Mouse (Mus musculus): Measurements from ENCODE around the gene Samd14. TPM values are rescaled to one million over a fixed set of nuclear protein-coding genes. Genes with fewer than 3 reads are reported as not detected.

Samd14 gene
- polyA plus RNA-seq, 1 experiment, result 3.2 TPM

GRCm38 (mm10) chr11:94972887-94973286, 36.8 kb upstream of the Samd14 start:
- no peak overlapping the region for H3K4me3 ChIP-seq (ENCODE audit: insufficient read depth, low read depth, low read length)
- no peaks in the 10 kb centered on the region for H3K4me1 ChIP-seq (ENCODE audit: control insufficient read depth, insufficient read depth, low read length)
- TF ChIP-seq CTCF (conservative IDR thresholded peaks at IDR 0.05; ENCODE audit: insufficient read depth, insufficient read length, low read depth, low read length) (no peak), POLR2A (IDR thresholded peaks at IDR 0.05; ENCODE audit: low read depth, low read length) (no peak)
- no peaks in the 10 kb centered on the region for H3K36me3 ChIP-seq (ENCODE audit: control insufficient read depth, insufficient read depth, low read length)
- WGBS, result 83% methylated on average over 5 of the region's 5 CpGs
- H3K27ac ChIP-seq (ENCODE audit: insufficient read depth, low read depth, low read length), result no peak overlapping the region
- no peak for DNase-seq
- H3K27me3 ChIP-seq (replicated peaks; ENCODE audit: control insufficient read depth, insufficient read depth, low read length), result no peaks in the 10 kb centered on the region

GRCm38 (mm10) chr11:94973313-94973712, 36.4 kb upstream of the Samd14 start:
- Histone ChIP-seq H3K27me3 (replicated peaks; ENCODE audit: control insufficient read depth, insufficient read depth, low read length) (no peaks in the 10 kb centered on the region), H3K27ac (ENCODE audit: insufficient read depth, low read depth, low read length) (no peak overlapping the region), H3K36me3 (ENCODE audit: control insufficient read depth, insufficient read depth, low read length) (no peaks in the 10 kb centered on the region), H3K4me1 (ENCODE audit: control insufficient read depth, insufficient read depth, low read length) (no peaks in the 10 kb centered on the region), H3K4me3 (ENCODE audit: insufficient read depth, low read depth, low read length) (no peak overlapping the region)
- 72% methylated on average over 4 of the region's 4 CpGs for WGBS
- TF ChIP-seq CTCF (conservative IDR thresholded peaks at IDR 0.05; ENCODE audit: insufficient read depth, insufficient read length, low read depth, low read length), result no peak
- TF ChIP-seq POLR2A (IDR thresholded peaks at IDR 0.05; ENCODE audit: low read depth, low read length), result no peak
- DNase-seq, result no peak

- Histone ChIP-seq H3K4me1 (ENCODE audit: control insufficient read depth, insufficient read depth, low read length) (no peaks in the 10 kb centered on the region), H3K36me3 (ENCODE audit: control insufficient read depth, insufficient read depth, low read length) (no peaks in the 10 kb centered on the region), H3K27ac (ENCODE audit: insufficient read depth, low read depth, low read length) (no peak overlapping the region), H3K27me3 (replicated peaks; ENCODE audit: control insufficient read depth, insufficient read depth, low read length) (no peaks in the 10 kb centered on the region), H3K4me3 (ENCODE audit: insufficient read depth, low read depth, low read length) (no peak overlapping the region)
- DNase-seq, result no peak
- 41% methylated on average over 2 of the region's 2 CpGs for WGBS
- no peak for TF ChIP-seq CTCF (conservative IDR thresholded peaks at IDR 0.05; ENCODE audit: insufficient read depth, insufficient read length, low read depth, low read length)
- TF ChIP-seq POLR2A (IDR thresholded peaks at IDR 0.05; ENCODE audit: low read depth, low read length), result no peak
These were observed 34.7 kb upstream of the Samd14 start for GRCm38 (mm10) chr11:94974951-94975350.

GRCm38 (mm10) chr11:94976199-94976598, 33.5 kb upstream of the Samd14 start, which contains the start of gene Sgca:
Gene Sgca, minus strand, starts transcription at chr11:94976327.
- 80% methylated on average over 5 of the region's 5 CpGs for WGBS
- no peaks in the 10 kb centered on the region for H3K4me1 ChIP-seq (ENCODE audit: control insufficient read depth, insufficient read depth, low read length)

GRCm38 (mm10) chr11:94978178-94978915, 31.3 kb upstream of the Samd14 start:
- no peaks in the 10 kb centered on the region for H3K27me3 ChIP-seq (replicated peaks; ENCODE audit: control insufficient read depth, insufficient read depth, low read length)
- no peak for DNase-seq
- TF ChIP-seq CTCF (conservative IDR thresholded peaks at IDR 0.05; ENCODE audit: insufficient read depth, insufficient read length, low read depth, low read length) (no peak), POLR2A (IDR thresholded peaks at IDR 0.05; ENCODE audit: low read depth, low read length) (no peak)
- 46% methylated on average over 9 of the region's 9 CpGs for WGBS
- no peaks in the 10 kb centered on the region for H3K4me1 ChIP-seq (ENCODE audit: control insufficient read depth, insufficient read depth, low read length)
- H3K27ac ChIP-seq (ENCODE audit: insufficient read depth, low read depth, low read length), result no peak overlapping the region
- no peak overlapping the region for H3K4me3 ChIP-seq (ENCODE audit: insufficient read depth, low read depth, low read length)
- H3K36me3 ChIP-seq (ENCODE audit: control insufficient read depth, insufficient read depth, low read length), result no peaks in the 10 kb centered on the region

More at GRCm38 (mm10) chr11:94976199-94976598, 33.5 kb upstream of the Samd14 start, which contains the start of gene Sgca:
- no peak within 1 kb of the TSS for H3K4me3 ChIP-seq (ENCODE audit: insufficient read depth, low read depth, low read length)
- DNase-seq, result no peak
- H3K27me3 ChIP-seq (replicated peaks; ENCODE audit: control insufficient read depth, insufficient read depth, low read length), result no peaks in the 10 kb centered on the region
- TF ChIP-seq POLR2A (IDR thresholded peaks at IDR 0.05; ENCODE audit: low read depth, low read length) (no peak), CTCF (conservative IDR thresholded peaks at IDR 0.05; ENCODE audit: insufficient read depth, insufficient read length, low read depth, low read length) (no peak)
- no peaks in the 10 kb centered on the region for H3K36me3 ChIP-seq (ENCODE audit: control insufficient read depth, insufficient read depth, low read length)
- H3K27ac ChIP-seq (ENCODE audit: insufficient read depth, low read depth, low read length), result no peak within 1 kb of the TSS

GRCm38 (mm10) chr11:94978947-94979346, 30.7 kb upstream of the Samd14 start:
- H3K36me3 ChIP-seq (ENCODE audit: control insufficient read depth, insufficient read depth, low read length), result no peaks in the 10 kb centered on the region
- no peaks in the 10 kb centered on the region for H3K27me3 ChIP-seq (replicated peaks; ENCODE audit: control insufficient read depth, insufficient read depth, low read length)
- 1% methylated on average over 20 of the region's 20 CpGs for WGBS
- H3K4me1 ChIP-seq (ENCODE audit: control insufficient read depth, insufficient read depth, low read length), result no peaks in the 10 kb centered on the region
- no peak overlapping the region; the same call in 1 of the 2 replicates for H3K27ac ChIP-seq (ENCODE audit: insufficient read depth, low read depth, low read length)
- peak; percentile 99 for TF ChIP-seq CTCF (conservative IDR thresholded peaks at IDR 0.05; ENCODE audit: insufficient read depth, insufficient read length, low read depth, low read length)
- peak; percentile 37 for TF ChIP-seq POLR2A (IDR thresholded peaks at IDR 0.05; ENCODE audit: low read depth, low read length)
- H3K4me3 ChIP-seq (ENCODE audit: insufficient read depth, low read depth, low read length), result no peak overlapping the region; the same call in 1 of the 2 replicates
- DNase-seq, result peak; percentile 98

- Histone ChIP-seq H3K36me3 (ENCODE audit: control insufficient read depth, insufficient read depth, low read length) (no peaks in the 10 kb centered on the region), H3K27ac (ENCODE audit: insufficient read depth, low read depth, low read length) (no peak overlapping the region), H3K27me3 (replicated peaks; ENCODE audit: control insufficient read depth, insufficient read depth, low read length) (no peaks in the 10 kb centered on the region), H3K4me1 (ENCODE audit: control insufficient read depth, insufficient read depth, low read length) (no peaks in the 10 kb centered on the region), H3K4me3 (ENCODE audit: insufficient read depth, low read depth, low read length) (no peak overlapping the region)
- WGBS, result 71% methylated on average over 11 of the region's 11 CpGs
- TF ChIP-seq CTCF (conservative IDR thresholded peaks at IDR 0.05; ENCODE audit: insufficient read depth, insufficient read length, low read depth, low read length) (no peak), POLR2A (IDR thresholded peaks at IDR 0.05; ENCODE audit: low read depth, low read length) (no peak)
- no peak for DNase-seq
These were observed 30.1 kb upstream of the Samd14 start for GRCm38 (mm10) chr11:94979462-94980179.
